Mouse (Mus musculus): ENCODE results near the gene Coq8a. TPM values are rescaled to one million over a fixed set of nuclear protein-coding genes. Genes with fewer than 3 reads are reported as not detected.

Gene Coq8a
- polyA plus RNA-seq, 1 experiment from 2014 or later = 2.4 TPM

DNA sequence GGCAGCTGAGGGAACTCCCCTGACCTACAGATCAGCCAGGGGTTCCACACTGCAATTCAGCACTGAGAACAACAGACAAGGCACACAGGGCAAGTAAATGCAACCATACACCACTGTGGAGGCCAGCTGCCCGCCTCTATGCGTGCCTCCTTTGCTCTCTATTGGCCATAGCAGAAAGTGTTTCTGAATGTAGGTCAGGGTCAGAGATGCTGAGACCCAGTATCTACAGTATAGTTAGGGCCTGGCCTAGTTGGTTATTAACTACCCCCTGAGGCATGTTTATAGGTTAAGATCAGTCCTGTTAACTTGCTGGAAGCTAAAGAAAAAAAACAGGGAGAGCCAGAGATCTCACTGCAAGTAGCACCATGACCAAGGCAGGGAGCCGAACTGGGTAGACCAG, 16.7 kb downstream of the Coq8a start:
- WGBS = 60% methylated on average over 3 of the region's 3 CpGs
- ATAC-seq (ENCODE audit: low FRiP score) = no peak

DNA sequence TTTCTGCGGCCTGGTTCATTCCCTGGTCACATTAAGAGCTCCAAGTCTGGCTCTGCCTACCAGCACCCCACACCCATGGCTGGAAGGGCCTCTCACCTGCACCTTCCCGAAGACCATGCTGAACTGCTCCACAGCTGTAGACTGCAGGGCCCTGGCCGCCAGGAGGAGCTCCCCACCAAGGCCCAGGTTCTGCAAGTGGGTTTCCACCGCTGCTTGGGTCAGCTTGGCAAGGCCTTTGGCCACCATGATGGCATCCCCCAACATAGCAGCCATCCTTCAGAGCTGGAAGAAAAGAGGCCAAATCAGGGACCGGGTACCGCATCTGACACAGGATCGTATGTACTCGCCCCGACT, 17.5 kb downstream of the Coq8a start:
- Histone ChIP-seq H3K4me2 (replicated peaks) (no peak overlapping the region), H3K4me3 (no peak overlapping the region), H3K9me3 (replicated peaks) (no peaks in the 10 kb centered on the region), H3K27me3 (no peaks in the 10 kb centered on the region), H3K36me3 (no peaks in the 10 kb centered on the region), H3K9ac (no peak overlapping the region), H3K4me1 (no peaks in the 10 kb centered on the region), H3K27ac (no peak overlapping the region)
- ATAC-seq (ENCODE audit: low FRiP score) = no peak
- 88% methylated on average over 9 of the region's 9 CpGs for WGBS

More for the DNA sequence above, 16.7 kb downstream of the Coq8a start:
- Histone ChIP-seq H3K4me2 (replicated peaks) (no peak overlapping the region), H3K27ac (no peak overlapping the region), H3K9ac (no peak overlapping the region), H3K36me3 (no peaks in the 10 kb centered on the region), H3K4me1 (no peaks in the 10 kb centered on the region), H3K9me3 (replicated peaks) (no peaks in the 10 kb centered on the region), H3K27me3 (no peaks in the 10 kb centered on the region), H3K4me3 (no peak overlapping the region)

- H3K36me3 ChIP-seq = no peaks in the 10 kb centered on the region
- H3K9me3 ChIP-seq (replicated peaks) = no peaks in the 10 kb centered on the region
- no peaks in the 10 kb centered on the region for H3K4me1 ChIP-seq
- H3K9ac ChIP-seq = no peak overlapping the region
- no peak overlapping the region for H3K27ac ChIP-seq
- no peak for ATAC-seq (ENCODE audit: low FRiP score)
- 91% methylated on average over 7 of the region's 7 CpGs for WGBS
- H3K4me2 ChIP-seq (replicated peaks) = no peak overlapping the region
- no peaks in the 10 kb centered on the region for H3K27me3 ChIP-seq
- no peak overlapping the region for H3K4me3 ChIP-seq
Measured at GRCm38 (mm10) chr1:180181304-180181965, 18.0 kb downstream of the Coq8a start.

DNA sequence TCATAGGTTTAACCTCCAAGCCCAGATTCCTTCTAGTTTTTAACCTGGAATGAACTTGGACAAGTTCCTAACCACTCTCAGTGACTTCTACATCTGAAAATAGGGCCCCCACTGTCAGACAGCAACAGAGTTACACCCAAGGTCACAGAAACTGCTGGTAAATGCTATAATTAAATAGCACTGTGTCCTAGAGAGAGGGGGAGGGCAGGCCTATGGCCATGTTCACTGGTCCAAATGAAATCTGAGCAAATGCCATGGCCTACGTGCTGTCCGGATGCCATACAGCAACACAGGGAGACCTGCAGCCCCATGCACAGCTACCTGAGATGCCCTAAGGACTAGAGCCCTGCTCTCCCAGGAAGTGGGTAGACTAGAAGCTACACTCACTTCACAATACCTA, 19.6 kb downstream of the Coq8a start:
- no peak for ATAC-seq (ENCODE audit: low FRiP score)
- H3K9me3 ChIP-seq (replicated peaks) = no peaks in the 10 kb centered on the region
- no peak overlapping the region for H3K4me3 ChIP-seq
- no peak overlapping the region for H3K4me2 ChIP-seq (replicated peaks)
- H3K27me3 ChIP-seq = no peaks in the 10 kb centered on the region
- H3K27ac ChIP-seq = no peak overlapping the region
- H3K9ac ChIP-seq = no peak overlapping the region
- H3K4me1 ChIP-seq = no peaks in the 10 kb centered on the region
- 71% methylated on average over 2 of the region's 2 CpGs for WGBS
- H3K36me3 ChIP-seq = no peaks in the 10 kb centered on the region

DNA sequence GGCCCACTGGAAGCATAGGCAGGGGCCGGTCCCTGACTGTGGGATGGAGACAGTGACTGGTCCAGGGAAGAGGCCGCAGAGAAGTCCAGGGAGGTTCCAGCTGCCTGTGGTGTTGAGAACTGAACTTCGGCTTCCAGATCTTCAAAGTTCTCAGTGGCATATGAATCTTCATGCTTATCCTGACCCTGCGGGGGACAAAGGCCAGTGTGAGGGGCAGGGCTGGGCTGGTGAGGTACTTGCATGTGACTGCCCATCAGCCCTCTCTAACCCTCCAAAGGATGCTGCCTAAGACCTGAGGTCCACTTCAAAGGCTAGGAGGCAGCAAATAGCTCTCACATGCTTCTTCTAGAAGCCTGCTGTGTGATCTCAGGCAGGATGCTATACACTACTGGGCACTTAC, 20.3 kb downstream of the Coq8a start:
- 94% methylated on average over 4 of the region's 4 CpGs for WGBS
- H3K4me1 ChIP-seq = no peaks in the 10 kb centered on the region
- no peaks in the 10 kb centered on the region for H3K27me3 ChIP-seq
- H3K27ac ChIP-seq = no peak overlapping the region
- H3K4me2 ChIP-seq (replicated peaks) = no peak overlapping the region
- no peak overlapping the region for H3K4me3 ChIP-seq
- no peaks in the 10 kb centered on the region for H3K36me3 ChIP-seq
- ATAC-seq (ENCODE audit: low FRiP score) = no peak
- H3K9ac ChIP-seq = no peak overlapping the region
- H3K9me3 ChIP-seq (replicated peaks) = no peaks in the 10 kb centered on the region

GRCm38 (mm10) chr1:180178340-180178739, 21.1 kb downstream of the Coq8a start:
- Histone ChIP-seq H3K36me3 (no peaks in the 10 kb centered on the region), H3K4me1 (no peaks in the 10 kb centered on the region), H3K4me2 (replicated peaks) (no peak overlapping the region), H3K27me3 (no peaks in the 10 kb centered on the region), H3K9me3 (replicated peaks) (no peaks in the 10 kb centered on the region), H3K4me3 (no peak overlapping the region), H3K9ac (no peak overlapping the region), H3K27ac (no peak overlapping the region)
- no peak for ATAC-seq (ENCODE audit: low FRiP score)
- 91% methylated on average over 9 of the region's 9 CpGs for WGBS

- no peak overlapping the region for H3K27ac ChIP-seq
- no peak for ATAC-seq (ENCODE audit: low FRiP score)
- H3K4me2 ChIP-seq (replicated peaks) = no peak overlapping the region
- H3K9ac ChIP-seq = no peak overlapping the region
- H3K36me3 ChIP-seq = no peaks in the 10 kb centered on the region
- no peaks in the 10 kb centered on the region for H3K27me3 ChIP-seq
- H3K4me1 ChIP-seq = no peaks in the 10 kb centered on the region
- no peaks in the 10 kb centered on the region for H3K9me3 ChIP-seq (replicated peaks)
- H3K4me3 ChIP-seq = no peak overlapping the region
- 3% methylated on average over 1 of the region's 1 CpGs for WGBS
Measured at GRCm38 (mm10) chr1:180176784-180177183, 22.6 kb downstream of the Coq8a start.

GRCm38 (mm10) chr1:180175635-180176034, 23.8 kb downstream of the Coq8a start:
- H3K4me2 ChIP-seq (replicated peaks) = no peak overlapping the region
- WGBS = 57% methylated on average over 8 of the region's 8 CpGs
- H3K36me3 ChIP-seq = no peaks in the 10 kb centered on the region
- H3K27ac ChIP-seq = no peak overlapping the region
- H3K27me3 ChIP-seq = no peaks in the 10 kb centered on the region
- ATAC-seq (ENCODE audit: low FRiP score) = no peak
- no peaks in the 10 kb centered on the region; the same call in 1 of the 2 replicates for H3K9me3 ChIP-seq (replicated peaks)
- H3K4me3 ChIP-seq = no peak overlapping the region
- no peaks in the 10 kb centered on the region for H3K4me1 ChIP-seq
- H3K9ac ChIP-seq = no peak overlapping the region

DNA sequence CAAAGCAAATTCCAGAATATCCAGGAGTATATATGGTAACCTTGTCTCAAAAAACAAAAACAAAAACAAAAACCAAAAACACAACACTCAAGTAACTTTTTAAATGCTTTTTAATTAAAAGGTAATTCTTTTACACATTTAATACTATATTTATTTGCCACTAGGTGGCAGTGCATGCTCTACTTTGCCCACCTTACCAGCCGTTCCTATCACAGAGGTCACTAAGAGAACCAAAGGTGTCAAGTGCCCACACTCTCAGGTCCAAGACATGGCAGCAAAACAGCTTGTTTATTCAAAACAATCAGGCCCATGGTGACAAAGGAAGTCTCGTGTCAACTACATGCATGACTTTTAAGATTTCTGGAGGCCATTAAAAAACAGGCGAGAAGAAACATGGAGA, 24.2 kb downstream of the Coq8a start:
- WGBS = 37% methylated on average over 3 of the region's 3 CpGs

DNA sequence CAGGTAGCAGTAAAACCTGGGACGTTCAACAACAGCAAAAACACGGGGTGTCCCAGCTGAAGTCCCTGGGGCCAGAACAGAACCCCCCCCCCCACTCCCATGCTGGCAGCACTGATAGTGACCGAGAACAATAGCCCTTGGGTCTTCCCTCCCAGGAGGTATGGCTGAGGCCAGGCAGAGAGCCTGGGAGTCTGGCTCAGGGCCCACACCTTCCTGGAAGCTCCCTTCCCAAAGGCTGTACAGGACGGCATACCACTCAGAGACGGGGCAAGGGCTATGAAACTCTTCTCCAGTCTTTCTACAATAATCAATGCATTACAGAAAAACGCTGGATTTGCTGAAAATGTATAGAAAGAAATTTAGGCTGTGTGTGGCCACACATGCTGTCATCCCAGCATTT, 24.7 kb downstream of the Coq8a start:
- no peak overlapping the region for H3K9ac ChIP-seq
- H3K4me2 ChIP-seq (replicated peaks) = no peak overlapping the region
- H3K27me3 ChIP-seq = no peaks in the 10 kb centered on the region
- H3K9me3 ChIP-seq (replicated peaks) = no peaks in the 10 kb centered on the region; the same call in 1 of the 2 replicates
- no peaks in the 10 kb centered on the region for H3K36me3 ChIP-seq
- 71% methylated on average over 6 of the region's 6 CpGs for WGBS
- H3K4me1 ChIP-seq = no peaks in the 10 kb centered on the region
- no peak overlapping the region for H3K27ac ChIP-seq
- no peak overlapping the region for H3K4me3 ChIP-seq
- ATAC-seq (ENCODE audit: low FRiP score) = no peak

More for the DNA sequence above, 24.2 kb downstream of the Coq8a start:
- no peak overlapping the region for H3K9ac ChIP-seq
- no peaks in the 10 kb centered on the region; the same call in 1 of the 2 replicates for H3K9me3 ChIP-seq (replicated peaks)
- no peak overlapping the region for H3K27ac ChIP-seq
- no peak for ATAC-seq (ENCODE audit: low FRiP score)
- H3K4me2 ChIP-seq (replicated peaks) = no peak overlapping the region
- no peaks in the 10 kb centered on the region for H3K36me3 ChIP-seq
- H3K4me3 ChIP-seq = no peak overlapping the region
- no peaks in the 10 kb centered on the region for H3K4me1 ChIP-seq
- no peaks in the 10 kb centered on the region for H3K27me3 ChIP-seq

GRCm38 (mm10) chr1:180173017-180173416, 26.4 kb downstream of the Coq8a start:
- no peak for ATAC-seq (ENCODE audit: low FRiP score)
- 87% methylated on average over 5 of the region's 5 CpGs for WGBS
- Histone ChIP-seq H3K9me3 (replicated peaks) (no peaks in the 10 kb centered on the region; the same call in 1 of the 2 replicates), H3K4me2 (replicated peaks) (no peak overlapping the region), H3K4me3 (no peak overlapping the region), H3K4me1 (no peaks in the 10 kb centered on the region), H3K27ac (no peak overlapping the region), H3K27me3 (no peaks in the 10 kb centered on the region), H3K36me3 (no peaks in the 10 kb centered on the region), H3K9ac (no peak overlapping the region)

GRCm38 (mm10) chr1:180172600-180172999, 26.8 kb downstream of the Coq8a start:
- Histone ChIP-seq H3K36me3 (no peaks in the 10 kb centered on the region), H3K27ac (no peak overlapping the region), H3K4me3 (no peak overlapping the region), H3K9me3 (replicated peaks) (no peaks in the 10 kb centered on the region; the same call in 1 of the 2 replicates), H3K4me2 (replicated peaks) (no peak overlapping the region), H3K27me3 (no peaks in the 10 kb centered on the region), H3K4me1 (no peaks in the 10 kb centered on the region), H3K9ac (no peak overlapping the region)
- 83% methylated on average over 4 of the region's 4 CpGs for WGBS
- no peak for ATAC-seq (ENCODE audit: low FRiP score)

GRCm38 (mm10) chr1:180171883-180172282, 27.5 kb downstream of the Coq8a start:
- ATAC-seq (ENCODE audit: low FRiP score) = no peak
- WGBS = 87% methylated on average over 2 of the region's 2 CpGs

More at GRCm38 (mm10) chr1:180171883-180172282, 27.5 kb downstream of the Coq8a start:
- Histone ChIP-seq H3K27ac (no peak overlapping the region), H3K4me1 (no peaks in the 10 kb centered on the region), H3K36me3 (no peaks in the 10 kb centered on the region), H3K9me3 (replicated peaks) (no peaks in the 10 kb centered on the region; the same call in 1 of the 2 replicates), H3K27me3 (no peaks in the 10 kb centered on the region), H3K4me3 (no peak overlapping the region), H3K9ac (no peak overlapping the region), H3K4me2 (replicated peaks) (no peak overlapping the region)
